Mouse (Mus musculus) heart, embryonic 14.5 days (tissue): ENCODE measurements around the gene Gdf15. TPM values are rescaled to one million over a fixed set of nuclear protein-coding genes. Genes with fewer than 3 reads are reported as not detected.
A peak's percentile ranks its signal among the peaks of the same experiment; 100 is the strongest.
"Not testable (repeated sequence)": the region's sequence is repeated elsewhere in the genome, so short reads cannot be mapped to it uniquely, and the experiment has no call there.

ENCODE experiments used
- ATAC-seq: fragments of 200-750 bp; cut with Nextera tagmentation; 2 replicates; pipeline ENCODE4 v1.8.0; 2017; ENCODE audit warnings: low read depth, moderate TSS enrichment; ENCODE audit not compliant: insufficient number of reproducible peaks, insufficient read depth, low FRiP score
- H3K27ac ChIP-seq, 2 experiments: fragments of 200-500 bp in 1 of 2; fragments of 300-500 bp in 1 of 2; sonication (generic) in 1 of 2; replicated peaks in 1 of 2; 2 replicates each; pipeline ENCODE4 v1.5.1; 2012 to 2014; ENCODE audit warnings: low read depth in 2 of 2, low read length in 2 of 2, control low read depth in 1 of 2, mild to moderate bottlenecking in 1 of 2, mixed read lengths in 1 of 2; ENCODE audit not compliant: control insufficient read depth in 1 of 2, insufficient read depth in 1 of 2
- H3K27me3 ChIP-seq: fragments of 300-500 bp; sonication (generic); 2 replicates; pipeline ENCODE4 v1.6.1; 2014; ENCODE audit warnings: mild to moderate bottlenecking, low read length, control low read depth; ENCODE audit not compliant: control insufficient read depth, insufficient read depth
- H3K36me3 ChIP-seq: fragments of 300-500 bp; sonication (generic); 2 replicates; pipeline ENCODE4 v1.6.1; 2014; ENCODE audit warnings: mild to moderate bottlenecking, control low read depth, low read length, mixed read lengths; ENCODE audit not compliant: control insufficient read depth, insufficient read depth
- H3K4me1 ChIP-seq, 2 experiments: fragments of 200-500 bp in 1 of 2; fragments of 300-500 bp in 1 of 2; sonication (generic) in 1 of 2; 2 replicates each; pipeline ENCODE4 v1.6.1; 2012 to 2014; ENCODE audit warnings: low read length in 2 of 2, control low read depth in 1 of 2, mixed read lengths in 1 of 2; ENCODE audit not compliant: control insufficient read depth in 2 of 2, insufficient read depth in 2 of 2
- H3K4me2 ChIP-seq: fragments of 300-500 bp; sonication (generic); 2 replicates; pipeline ENCODE4 v1.6.1; 2014; ENCODE audit warnings: mild to moderate bottlenecking, low read length
- H3K4me3 ChIP-seq, 2 experiments: fragments of 200-500 bp in 1 of 2; fragments of 300-500 bp in 1 of 2; sonication (generic) in 1 of 2; 2 replicates each; pipeline ENCODE4 v1.5.1; 2012 to 2014; ENCODE audit warnings: low read length in 2 of 2, mild to moderate bottlenecking in 2 of 2, control low read depth in 1 of 2, low read depth in 1 of 2, moderate library complexity in 1 of 2; ENCODE audit not compliant: control insufficient read depth in 1 of 2, insufficient read depth in 1 of 2
- H3K9ac ChIP-seq: fragments of 300-500 bp; sonication (generic); 2 replicates; pipeline ENCODE4 v1.6.1; 2014; ENCODE audit warnings: mild to moderate bottlenecking, low read length
- H3K9me3 ChIP-seq: fragments of 300-500 bp; sonication (generic); 2 replicates; pipeline ENCODE4 v1.6.1; 2016; ENCODE audit warnings: low read length, control low read depth; ENCODE audit not compliant: control insufficient read depth
- WGBS: fragments of 180-500 bp; shearing (Covaris S2); extraction: QIAGEN DNeasy Blood & Tissue Kit; methylation state at CpG from one replicate; pipeline ENCODE4 v1.1.7; 2014; 5-methylcytosine and 5-hydroxymethylcytosine counted together
- polyA plus RNA-seq: library from polyadenylated mRNA; unstranded; fragments of >200 nt; fragmentation: Nextera tagmentation; extraction: Ambion mirVana; gene quantifications from 2 replicates; pipeline ENCODE4 v1.2.1, GENCODE M21; 2014

Gdf15 gene
- polyA plus RNA-seq, 1 experiment from 2014 or later = 1.1 TPM

- ATAC-seq = no peak
- Histone ChIP-seq H3K4me2 (peak overlapping the region; percentile 99), H3K4me3 (peak overlapping the region in 1 of 2 experiments; percentile 73; a peak in 1 of 4 replicates), H3K36me3 (peaks cover 55% of the 10 kb centered on the region), H3K27ac (peak overlapping the region; percentile 84 to 87), H3K9ac (peak overlapping the region; percentile 86), H3K4me1 (peaks cover 19 to 38% of the 10 kb centered on the region in 2 experiments), H3K27me3 (no peaks in the 10 kb centered on the region), H3K9me3 (no peaks in the 10 kb centered on the region)
- WGBS = 44% methylated on average over 8 of the region's 8 CpGs
These were observed 39.1 kb downstream of the Gdf15 start for GRCm38 (mm10) chr8:70593173-70593572.

GRCm38 (mm10) chr8:70591569-70591968, 40.7 kb downstream of the Gdf15 start:
- peaks cover 59% of the 10 kb centered on the region for H3K36me3 ChIP-seq
- no peak overlapping the region for H3K4me2 ChIP-seq
- H3K27me3 ChIP-seq = no peaks in the 10 kb centered on the region
- no peak overlapping the region for H3K9ac ChIP-seq
- peaks cover 15 to 26% of the 10 kb centered on the region in 2 experiments for H3K4me1 ChIP-seq
- no peak for ATAC-seq
- peak overlapping the region; percentile 14 to 45; a peak in 2 of 4 replicates for H3K27ac ChIP-seq
- H3K9me3 ChIP-seq = no peaks in the 10 kb centered on the region
- H3K4me3 ChIP-seq = no peak overlapping the region
- WGBS = 60% methylated on average over 12 of the region's 12 CpGs

- H3K27ac ChIP-seq, H3K9ac ChIP-seq, H3K4me1 ChIP-seq, H3K4me3 ChIP-seq, H3K9me3 ChIP-seq, H3K4me2 ChIP-seq, ATAC-seq, H3K27me3 ChIP-seq: not testable (repeated sequence)
- WGBS = 78% methylated on average over 4 of the region's 4 CpGs
- peaks cover 82% of the 10 kb centered on the region for H3K36me3 ChIP-seq
These were observed 44.3 kb downstream of the Gdf15 start for GRCm38 (mm10) chr8:70587955-70588354.

- Histone ChIP-seq H3K27me3 (no peaks in the 10 kb centered on the region), H3K36me3 (peaks cover 90% of the 10 kb centered on the region), H3K4me2 (no peak overlapping the region), H3K9ac (no peak overlapping the region), H3K4me1 (no peaks in the 10 kb centered on the region), H3K4me3 (no peak overlapping the region), H3K9me3 (no peaks in the 10 kb centered on the region), H3K27ac (no peak overlapping the region)
- WGBS = 31% methylated on average over 7 of the region's 7 CpGs
- no peak for ATAC-seq
These were observed 47.0 kb downstream of the Gdf15 start for GRCm38 (mm10) chr8:70585258-70585652.

- Histone ChIP-seq H3K27me3 (no peaks in the 10 kb centered on the region), H3K27ac (0 out of 4 replicates have a peak overlapping the region, but pooled peaks of 1 of the 2 experiments have one; percentile 5), H3K4me2 (no peak overlapping the region), H3K4me3 (no peak overlapping the region), H3K36me3 (peaks cover 91% of the 10 kb centered on the region), H3K9me3 (no peaks in the 10 kb centered on the region), H3K9ac (peak overlapping the region; percentile 40; the same call in 1 of the 2 replicates), H3K4me1 (no peaks in the 10 kb centered on the region)
- 90% methylated on average over 9 of the region's 9 CpGs for WGBS
- 0 out of 2 replicates have a peak, but pooled peaks have one; percentile 2 for ATAC-seq
These were observed 47.5 kb downstream of the Gdf15 start for GRCm38 (mm10) chr8:70584606-70585257.

- peaks cover 89% of the 10 kb centered on the region for H3K36me3 ChIP-seq
- no peak for ATAC-seq
- no peaks in the 10 kb centered on the region for H3K9me3 ChIP-seq
- H3K27me3 ChIP-seq = no peaks in the 10 kb centered on the region
- H3K4me2 ChIP-seq = no peak overlapping the region
- 92% methylated on average over 18 of the region's 18 CpGs for WGBS
- H3K4me3 ChIP-seq = no peak overlapping the region
- no peak overlapping the region for H3K9ac ChIP-seq
- no peak overlapping the region for H3K27ac ChIP-seq
- no peaks in the 10 kb centered on the region for H3K4me1 ChIP-seq
These were observed 48.5 kb downstream of the Gdf15 start for GRCm38 (mm10) chr8:70583476-70584387.
